Mouse (Mus musculus) kidney, postnatal 0 days (tissue): Measurements from ENCODE around the gene Slco1b2. TPM values are rescaled to one million over a fixed set of nuclear protein-coding genes. Genes with fewer than 3 reads are reported as not detected.
"Not testable (repeated sequence)": the region's sequence is repeated elsewhere in the genome, so short reads cannot be mapped to it uniquely, and the experiment has no call there.

Experiments used
- ATAC-seq: fragments of 200-750 bp; cut with Nextera tagmentation; replicated peaks from 2 replicates; pipeline ENCODE4 v1.8.0; 2017; ENCODE audit warnings: low read depth, moderate number of reproducible peaks, moderate TSS enrichment, moderate library complexity; ENCODE audit not compliant: low FRiP score
- DNase-seq: peaks from one replicate; pipeline ENCODE4 v3.0.0-alpha.2; 2016; ENCODE audit warnings: low spot score
- H3K27ac ChIP-seq: fragments of 300-500 bp; sonication (generic); 2 replicates; pipeline ENCODE4 v1.5.1; 2014; ENCODE audit warnings: mild to moderate bottlenecking
- H3K27me3 ChIP-seq: fragments of 300-500 bp; sonication (generic); 2 replicates; pipeline ENCODE4 v1.6.1; 2014; ENCODE audit warnings: low read length, mixed read lengths; ENCODE audit not compliant: insufficient read depth
- H3K36me3 ChIP-seq: fragments of 300-500 bp; sonication (generic); 2 replicates; pipeline ENCODE4 v1.6.1; 2014; ENCODE audit warnings: low read length, mixed read lengths; ENCODE audit not compliant: insufficient read depth
- H3K4me1 ChIP-seq: fragments of 300-500 bp; sonication (generic); replicated peaks from 2 replicates; pipeline ENCODE4 v1.6.1; 2014; ENCODE audit warnings: antibody characterized with exemption, low read length, mixed read lengths; ENCODE audit not compliant: insufficient read depth
- H3K4me2 ChIP-seq: fragments of 300-500 bp; sonication (generic); 2 replicates; pipeline ENCODE4 v1.6.1; 2014; ENCODE audit warnings: mild to moderate bottlenecking, low read length, moderate library complexity, mixed read lengths
- H3K4me3 ChIP-seq: fragments of 300-500 bp; sonication (generic); replicated peaks from 2 replicates; pipeline ENCODE4 v1.5.1; 2014; ENCODE audit warnings: low read depth, low read length
- H3K9ac ChIP-seq: fragments of 300-500 bp; sonication (generic); 2 replicates; pipeline ENCODE4 v1.6.1; 2014; ENCODE audit warnings: low read depth, low read length
- H3K9me3 ChIP-seq: fragments of 300-500 bp; sonication (generic); replicated peaks from 2 replicates; pipeline ENCODE4 v1.6.1; 2016; ENCODE audit warnings: low read length, inconsistent platforms, mixed read lengths
- CTCF ChIP-seq: IDR thresholded peaks from 2 replicates; pipeline ENCODE4 v1.5.1; 2016; ENCODE audit warnings: antibody characterized with exemption, low read depth, mild to moderate bottlenecking, moderate library complexity
- WGBS: fragments of 180-500 bp; shearing (Covaris S2); extraction: QIAGEN DNeasy Blood & Tissue Kit; methylation state at CpG from one replicate; pipeline ENCODE4 v1.1.7; 2014; 5-methylcytosine and 5-hydroxymethylcytosine counted together
- polyA plus RNA-seq: library from polyadenylated mRNA; unstranded; fragments of >200 nt; fragmentation: Nextera tagmentation; extraction: Ambion mirVana; gene quantifications from 2 replicates; pipeline ENCODE4 v1.2.1, GENCODE M21; 2015

The Slco1b2 gene
- 0.03 and 0.15 TPM in 2 replicates for polyA plus RNA-seq

DNA sequence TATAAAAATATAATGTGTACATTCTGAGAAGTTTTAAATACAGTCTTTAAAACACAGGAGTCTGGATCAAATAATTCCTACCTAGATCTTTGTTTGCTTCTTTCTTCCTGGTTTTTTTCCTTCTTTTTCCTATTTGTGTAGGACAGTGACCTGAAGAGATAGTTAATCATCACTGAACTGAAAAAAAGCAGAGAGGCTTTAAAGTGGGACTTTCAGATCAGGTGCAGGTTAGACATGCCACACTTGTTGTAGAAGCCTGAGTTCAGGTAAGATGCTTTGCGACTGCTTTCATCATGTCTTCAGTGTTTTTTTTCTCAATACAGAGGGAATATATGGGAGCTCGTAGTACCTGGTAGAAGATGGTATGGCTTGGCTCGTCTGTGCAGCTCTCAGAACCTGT, at the start of gene Slco1b2:
Slco1b2 (plus strand) TSS at position 228 of the 400 bp plus-strand sequence.
- no peak for DNase-seq
- no peak for TF ChIP-seq CTCF
- no peak within 1 kb of the TSS for H3K4me3 ChIP-seq
- no peak for ATAC-seq
- no peak within 1 kb of the TSS for H3K27ac ChIP-seq
- H3K9ac ChIP-seq = no peak within 1 kb of the TSS
- WGBS = 76% methylated on average over 3 of the region's 3 CpGs
- no peaks in the 10 kb centered on the region for H3K27me3 ChIP-seq
- no peak within 1 kb of the TSS for H3K4me2 ChIP-seq
- no peaks in the 10 kb centered on the region for H3K4me1 ChIP-seq
- H3K9me3 ChIP-seq = no peaks in the 10 kb centered on the region
- H3K36me3 ChIP-seq = no peaks in the 10 kb centered on the region

DNA sequence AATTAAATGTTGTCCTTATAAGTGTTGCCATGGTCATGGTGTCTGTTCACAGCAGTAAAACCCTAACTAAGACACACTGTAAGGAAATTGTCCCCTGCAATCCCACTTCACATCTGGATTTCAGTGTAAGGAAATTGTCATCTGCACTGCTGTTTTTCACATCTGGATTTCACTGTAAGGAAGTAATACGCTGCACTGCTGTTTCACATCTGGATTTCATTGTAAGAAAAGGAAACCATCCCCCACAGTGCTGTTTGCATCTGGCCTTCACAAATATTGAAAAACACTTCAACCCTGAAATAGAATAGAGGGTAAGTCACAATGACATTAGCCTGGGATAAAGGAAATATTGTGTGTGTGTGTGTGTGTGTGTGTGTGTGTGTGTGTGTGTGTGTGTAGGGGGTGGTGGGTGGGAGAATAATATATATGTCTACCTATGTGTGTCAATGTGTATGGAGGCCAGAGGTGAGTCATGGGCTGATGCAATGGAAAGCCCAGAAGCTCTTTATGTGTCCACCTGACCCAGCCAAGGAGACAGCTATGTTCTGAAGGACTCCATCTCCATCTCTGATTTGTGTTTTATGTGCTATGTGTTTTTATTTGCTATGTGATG, 44.4 kb upstream of the Slco1b2 start:
- ATAC-seq (no peak), DNase-seq (no peak)
- Histone ChIP-seq H3K9me3 (no peaks in the 10 kb centered on the region), H3K9ac (no peak overlapping the region), H3K4me2 (no peak overlapping the region), H3K4me3 (no peak overlapping the region), H3K36me3 (no peaks in the 10 kb centered on the region), H3K4me1 (no peaks in the 10 kb centered on the region), H3K27me3 (no peaks in the 10 kb centered on the region), H3K27ac (no peak overlapping the region)
- no peak for TF ChIP-seq CTCF
- WGBS = 68% methylated on average over 1 of the region's 1 CpGs

DNA sequence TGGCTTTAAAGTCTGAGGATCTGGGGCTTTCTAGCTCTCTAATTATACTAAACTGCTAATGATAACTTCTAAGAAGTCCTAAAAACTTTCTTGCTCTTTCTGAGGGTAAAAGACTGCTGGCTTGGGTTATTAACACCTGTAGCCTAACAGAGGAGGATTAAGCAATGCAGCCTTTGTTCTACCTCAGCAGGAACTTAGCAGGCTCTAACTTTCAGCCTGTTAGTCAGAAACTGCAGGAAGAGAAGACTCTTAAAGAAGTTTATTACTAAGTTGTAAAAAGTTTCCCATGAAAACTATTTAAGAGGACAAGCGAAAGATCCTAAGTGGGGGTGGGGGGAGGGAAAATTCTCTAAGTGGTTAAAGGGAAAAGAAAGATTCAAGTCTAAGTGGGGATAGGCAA, 39.3 kb upstream of the Slco1b2 start:
- Histone ChIP-seq H3K9ac (no peak overlapping the region), H3K27me3 (no peaks in the 10 kb centered on the region), H3K27ac (no peak overlapping the region), H3K9me3 (no peaks in the 10 kb centered on the region), H3K4me3 (no peak overlapping the region), H3K36me3 (no peaks in the 10 kb centered on the region), H3K4me1 (no peaks in the 10 kb centered on the region), H3K4me2 (no peak overlapping the region)
- TF ChIP-seq CTCF = no peak
- 27% methylated on average over 1 of the region's 1 CpGs for WGBS
- no peak for ATAC-seq
- no peak for DNase-seq

DNA sequence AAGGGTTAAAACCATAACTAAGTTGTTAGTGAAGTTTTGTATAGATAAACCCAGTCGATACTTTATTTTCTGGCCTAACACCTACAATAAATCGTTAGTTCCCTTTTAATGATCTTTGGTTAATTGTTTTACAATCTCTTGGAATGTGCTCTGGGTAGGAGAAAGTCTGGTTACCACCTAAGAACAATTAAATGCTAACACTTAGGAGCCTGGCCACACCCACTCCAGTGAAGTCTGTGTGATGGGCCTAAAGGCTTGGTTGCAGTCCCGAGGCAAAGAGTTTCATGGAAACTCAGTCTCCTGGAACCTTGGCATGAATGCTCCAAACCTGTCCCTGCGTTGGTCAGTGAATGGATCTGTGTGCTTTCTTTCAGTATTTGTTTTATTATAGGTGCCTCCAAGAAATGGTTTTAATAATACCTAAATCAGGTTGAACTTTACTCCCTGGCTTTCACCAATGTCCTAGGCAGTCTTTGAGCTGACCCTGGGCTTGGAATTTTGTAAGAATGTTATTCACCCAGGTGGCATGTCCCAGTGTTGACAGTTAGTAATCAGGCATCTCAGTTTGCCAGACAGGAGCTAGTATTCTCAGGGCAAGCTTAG, 38.6 kb upstream of the Slco1b2 start:
- not testable (repeated sequence) for ATAC-seq, H3K4me2 ChIP-seq, H3K9ac ChIP-seq, H3K4me3 ChIP-seq, H3K4me1 ChIP-seq, H3K9me3 ChIP-seq, DNase-seq, H3K27ac ChIP-seq, H3K27me3 ChIP-seq, H3K36me3 ChIP-seq
- WGBS = 6% methylated on average over 4 of the region's 4 CpGs

DNA sequence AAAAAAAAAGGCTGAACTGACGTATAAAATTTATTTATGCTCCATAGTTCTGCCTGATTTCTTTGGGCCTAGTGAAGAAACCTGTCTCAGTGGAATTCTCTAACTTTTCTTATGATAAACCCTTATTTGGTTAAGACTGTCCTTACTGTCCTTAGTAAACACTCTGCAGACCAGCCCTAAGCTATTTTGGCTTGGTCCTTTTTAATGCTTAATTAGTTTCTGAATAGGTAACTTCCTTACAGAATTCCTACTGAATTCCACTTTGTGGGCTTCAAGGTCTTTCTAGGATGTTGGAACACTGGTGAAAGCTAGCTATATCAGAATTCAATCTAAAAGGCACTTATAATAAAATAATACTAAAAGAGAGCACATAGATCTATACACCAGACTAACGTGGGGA, 33.2 kb upstream of the Slco1b2 start:
- Histone ChIP-seq H3K4me3 (no peak overlapping the region), H3K27ac (no peak overlapping the region), H3K4me1 (no peaks in the 10 kb centered on the region), H3K9ac (no peak overlapping the region), H3K27me3 (no peaks in the 10 kb centered on the region), H3K36me3 (no peaks in the 10 kb centered on the region), H3K4me2 (no peak overlapping the region), H3K9me3 (peaks cover 4% of the 10 kb centered on the region; the same call in 1 of the 2 replicates)
- DNase-seq (no peak), ATAC-seq (no peak)
- no peak for TF ChIP-seq CTCF
- 88% methylated on average over 2 of the region's 2 CpGs for WGBS

DNA sequence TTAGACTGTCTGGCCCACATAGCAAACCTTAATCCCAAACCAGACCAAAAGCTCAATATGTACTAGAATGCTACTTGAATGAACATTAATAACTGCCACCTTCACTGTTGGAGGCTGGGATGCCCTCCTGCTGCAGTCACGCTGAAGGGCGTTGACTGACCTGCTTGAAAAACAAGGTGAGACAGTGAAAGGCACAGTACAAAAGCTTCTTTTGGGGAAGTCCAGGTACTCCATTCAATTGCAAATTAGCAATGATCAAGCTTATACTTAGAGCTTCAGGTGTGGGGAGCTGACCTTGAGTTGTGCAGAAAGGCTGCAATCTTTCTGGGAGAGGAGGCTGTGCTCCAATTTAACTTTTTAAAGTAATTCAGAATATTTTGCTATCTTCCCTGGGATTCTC, 32.3 kb upstream of the Slco1b2 start:
- H3K4me3 ChIP-seq = no peak overlapping the region
- WGBS = 99% methylated on average over 2 of the region's 2 CpGs
- no peak for ATAC-seq

More for the DNA sequence above, 32.3 kb upstream of the Slco1b2 start:
- Histone ChIP-seq H3K27me3 (no peaks in the 10 kb centered on the region), H3K9ac (no peak overlapping the region), H3K4me2 (no peak overlapping the region), H3K27ac (no peak overlapping the region), H3K9me3 (peaks cover 4% of the 10 kb centered on the region; the same call in 1 of the 2 replicates), H3K4me1 (no peaks in the 10 kb centered on the region), H3K36me3 (no peaks in the 10 kb centered on the region)
- no peak for DNase-seq
- TF ChIP-seq CTCF = no peak
